Mouse (Mus musculus) B cell, adult 2 months (primary cell): ENCODE measurements around the gene Thegl.
A peak's percentile ranks its signal among the peaks of the same experiment; 100 is the strongest.
"Not testable (repeated sequence)": the region's sequence is repeated elsewhere in the genome, so short reads cannot be mapped to it uniquely, and the experiment has no call there.

ENCODE experiments used
- DNase-seq, 2 experiments: peaks; one replicate each; pipeline ENCODE4 v3.0.0; 2022

The Thegl gene

DNA sequence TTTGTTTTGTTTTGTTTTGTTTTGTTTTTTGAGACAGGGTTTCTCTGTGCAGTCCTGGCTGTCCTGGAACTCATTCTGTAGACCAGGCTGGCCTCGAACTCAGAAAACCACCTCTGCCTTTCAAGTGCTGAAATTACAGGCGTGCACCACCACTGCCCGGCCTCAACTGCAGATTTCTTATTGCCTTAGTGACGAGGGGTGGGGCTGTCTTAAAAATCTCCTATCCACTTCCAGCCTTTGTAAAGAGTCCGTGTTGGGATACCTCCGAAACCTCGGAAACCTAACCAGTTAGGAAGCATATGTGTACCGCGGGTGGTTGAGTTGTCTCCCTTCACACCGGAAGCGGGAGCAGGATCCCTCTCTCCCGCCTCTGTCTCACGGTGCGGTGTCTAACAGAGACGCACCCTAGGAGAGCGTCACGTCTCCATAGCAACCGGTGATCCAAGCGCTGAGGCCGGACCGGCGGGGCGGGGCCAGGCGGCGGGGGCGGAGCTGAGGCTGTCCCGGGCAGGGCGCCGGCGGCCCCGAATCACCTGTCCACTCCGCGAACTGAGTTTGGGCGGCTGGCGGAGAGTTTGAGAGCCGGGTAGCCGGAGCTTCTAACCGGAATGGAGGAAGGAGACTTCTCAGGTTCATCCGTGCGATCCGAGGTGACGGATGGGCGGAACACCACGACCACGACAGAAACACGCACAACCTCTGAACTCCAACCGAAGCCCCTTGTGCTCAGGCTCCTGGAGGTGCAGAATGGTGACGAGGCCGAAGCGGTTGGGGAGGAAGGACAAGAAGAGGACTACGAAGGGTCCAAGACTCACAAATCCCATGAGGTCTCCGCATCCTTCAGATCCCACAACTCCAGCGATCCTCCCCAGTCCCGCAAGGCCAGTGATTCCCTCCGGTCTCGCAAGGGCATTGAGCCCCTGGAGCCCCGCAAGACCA lies at the start of gene Thegl:
Gene Thegl (plus strand): TSS at position 480 of the 939 bp plus-strand sequence.
- DNase-seq = peak; percentile 87 to 88

DNA sequence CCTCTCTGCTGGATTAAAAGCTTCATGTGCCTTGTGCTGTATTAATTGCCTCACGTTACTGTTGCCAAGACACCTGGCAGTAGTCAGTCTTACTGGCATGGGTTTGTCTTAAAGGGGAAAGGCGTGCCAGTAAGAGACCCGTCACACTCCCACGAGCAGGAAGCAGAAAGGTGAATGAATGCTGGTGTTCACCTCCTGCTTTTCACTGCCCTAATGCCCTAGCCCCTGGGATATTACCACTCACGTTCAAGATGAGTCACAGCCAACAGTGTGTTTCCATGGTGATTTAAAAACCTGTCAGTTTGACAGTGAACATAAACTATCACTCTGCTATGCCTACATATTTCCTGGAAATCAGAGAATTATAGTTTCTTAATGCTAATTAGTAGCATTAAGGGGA lies 46.6 kb upstream of the Thegl start:
- peak in 1 of 2 experiments; percentile 7 for DNase-seq

DNA sequence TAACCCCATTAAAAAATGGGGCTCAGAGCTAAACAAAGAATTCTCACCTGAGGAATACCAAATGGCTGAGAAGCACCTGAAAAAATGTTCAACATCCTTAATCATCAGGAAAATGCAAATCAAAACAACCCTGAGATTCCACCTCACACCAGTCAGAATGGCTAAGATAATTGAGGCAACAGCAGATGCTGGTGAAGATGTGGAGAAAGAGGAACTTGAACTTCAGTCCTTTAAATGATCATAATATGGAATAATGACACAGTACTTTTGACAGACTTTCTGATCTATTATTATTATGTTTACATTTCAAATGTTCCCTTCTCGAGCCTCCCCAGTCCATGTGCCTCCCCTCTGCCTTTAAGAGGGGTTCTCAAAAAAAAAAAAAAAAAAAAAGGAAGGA lies 44.7 kb upstream of the Thegl start:
- not testable (repeated sequence) for DNase-seq

DNA sequence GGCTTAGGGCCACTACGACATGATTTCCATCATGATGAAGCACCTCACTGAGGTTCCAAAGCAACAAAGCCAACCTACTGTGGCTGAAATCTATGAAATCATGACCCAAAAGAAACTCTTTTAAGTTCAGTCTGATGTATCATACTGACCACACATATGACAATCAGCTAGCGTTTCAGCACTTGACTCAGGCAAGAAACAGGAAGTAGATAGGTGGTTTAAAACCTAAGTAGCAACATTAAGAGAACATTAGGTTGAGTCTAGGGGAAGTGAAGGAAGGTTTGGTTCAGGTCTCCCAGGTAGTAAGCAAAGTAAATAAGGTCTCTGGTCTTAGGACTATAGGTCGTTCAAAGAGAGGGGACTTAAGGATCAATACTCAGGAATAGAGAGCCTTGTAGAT lies 42.3 kb upstream of the Thegl start:
- peak; percentile 6 to 9 for DNase-seq

DNA sequence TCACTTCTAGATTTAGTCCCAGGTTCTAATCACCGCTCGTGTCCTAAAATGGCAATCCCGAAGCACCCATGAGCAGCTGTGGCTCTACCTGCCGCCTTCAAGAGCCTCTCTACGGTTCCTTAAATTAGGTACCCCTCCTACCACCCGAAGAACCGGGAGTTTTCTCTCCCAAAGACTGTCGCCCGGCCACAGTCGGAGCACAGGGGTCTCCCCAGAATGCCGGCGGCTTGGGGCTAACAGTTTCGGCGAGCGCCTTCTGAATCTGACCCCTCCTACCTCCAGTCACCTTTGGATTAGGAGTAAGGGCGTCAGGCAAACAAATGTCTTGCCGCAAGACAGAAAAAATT lies 41.6 kb upstream of the Thegl start:
- DNase-seq = no peak

DNA sequence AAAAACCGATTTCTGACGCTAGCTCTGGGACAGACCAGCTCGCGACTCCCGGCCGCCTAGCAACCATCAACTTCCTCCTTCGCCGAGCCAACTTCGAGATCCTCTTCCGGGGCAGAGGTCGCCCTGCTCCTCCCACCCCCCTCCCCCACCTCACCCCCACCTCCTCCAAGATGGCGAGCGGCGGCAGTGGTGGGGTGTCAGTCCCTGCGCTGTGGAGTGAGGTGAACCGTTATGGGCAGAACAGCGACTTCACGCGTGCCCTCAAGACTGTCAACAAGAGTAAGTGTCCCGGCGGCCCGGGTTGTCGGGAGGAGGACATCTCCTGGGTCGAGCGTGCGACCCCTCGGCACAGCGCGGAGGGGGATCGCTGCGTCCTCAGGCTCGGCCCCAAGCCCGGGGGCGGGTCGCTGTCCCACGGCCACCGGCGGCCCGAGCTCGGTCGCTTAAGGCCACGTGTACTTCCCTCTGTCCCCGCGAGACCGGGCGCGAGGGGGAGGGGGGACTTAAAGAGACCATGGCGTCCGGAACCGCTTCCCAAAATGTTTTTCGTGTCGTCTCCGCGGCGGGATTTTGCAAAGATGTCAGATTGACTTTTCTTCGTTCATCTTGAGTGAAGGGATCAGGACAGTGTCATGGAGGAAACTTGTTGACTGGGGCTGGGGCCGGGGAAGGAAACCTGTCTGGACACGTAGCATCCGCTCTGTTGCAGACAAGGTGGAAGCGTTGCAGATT lies 41.1 kb upstream of the Thegl start, which contains the start of gene Srp72:
Gene Srp72 (plus strand): TSS at position 130 of the 732 bp plus-strand sequence.
- DNase-seq = peak; percentile 84 to 86

DNA sequence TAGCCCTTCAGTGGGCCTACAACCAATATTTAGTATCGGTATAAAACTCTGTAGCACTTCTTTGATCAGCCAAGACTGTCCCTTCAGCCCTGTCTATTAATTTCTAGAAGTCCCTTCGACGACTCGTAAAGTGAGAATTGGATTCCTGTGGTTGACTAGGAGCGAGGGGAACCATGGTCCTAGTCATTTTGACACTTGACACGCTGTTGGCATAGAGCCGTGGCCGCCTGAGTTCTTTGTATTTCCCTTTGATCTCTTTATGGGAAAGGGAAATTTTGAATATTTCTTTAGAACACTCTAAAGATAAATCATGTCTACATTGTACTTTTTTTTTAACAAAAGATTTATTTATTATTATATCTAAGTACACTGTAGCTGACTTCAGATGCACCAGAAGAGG lies 40.1 kb upstream of the Thegl start:
- no peak for DNase-seq

DNA sequence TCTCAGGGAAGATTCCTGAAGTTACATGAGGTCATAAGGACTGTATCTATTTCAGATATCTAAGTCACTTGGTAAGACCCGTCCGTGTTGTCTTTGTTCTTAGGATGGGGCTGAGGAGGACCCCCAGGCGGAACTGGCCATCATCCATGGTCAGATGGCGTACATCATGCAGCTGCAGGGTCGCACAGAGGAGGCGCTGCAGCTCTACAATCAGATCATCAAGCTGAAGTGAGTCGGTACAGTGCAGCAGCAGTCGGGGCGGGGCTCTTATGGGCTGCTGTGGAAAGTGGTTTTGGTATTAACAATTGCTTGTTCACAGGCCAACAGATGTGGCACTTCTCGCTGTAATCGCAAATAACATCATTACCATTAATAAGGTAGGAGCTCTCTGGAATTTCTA lies 31.8 kb upstream of the Thegl start:
- DNase-seq = no peak

DNA sequence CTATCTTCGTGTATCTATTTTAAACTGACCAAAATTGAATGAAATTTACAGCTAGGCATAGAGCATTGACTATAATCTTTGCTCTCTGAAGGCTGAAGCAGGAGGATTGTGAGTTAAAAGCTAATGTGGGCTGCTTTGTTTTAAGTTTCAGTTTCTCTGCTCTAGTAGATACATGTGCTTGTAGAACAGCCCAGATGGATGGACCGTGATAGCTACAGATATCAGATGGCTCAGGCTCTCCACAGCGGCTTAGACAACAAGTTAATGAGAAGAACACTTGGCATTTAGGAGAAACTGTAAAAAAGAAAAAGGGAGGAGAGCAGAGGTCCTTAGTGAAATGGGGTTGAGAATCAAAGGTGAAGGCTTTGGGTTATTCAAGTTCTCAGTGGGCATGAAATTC lies 25.0 kb upstream of the Thegl start:
- no peak for DNase-seq

DNA sequence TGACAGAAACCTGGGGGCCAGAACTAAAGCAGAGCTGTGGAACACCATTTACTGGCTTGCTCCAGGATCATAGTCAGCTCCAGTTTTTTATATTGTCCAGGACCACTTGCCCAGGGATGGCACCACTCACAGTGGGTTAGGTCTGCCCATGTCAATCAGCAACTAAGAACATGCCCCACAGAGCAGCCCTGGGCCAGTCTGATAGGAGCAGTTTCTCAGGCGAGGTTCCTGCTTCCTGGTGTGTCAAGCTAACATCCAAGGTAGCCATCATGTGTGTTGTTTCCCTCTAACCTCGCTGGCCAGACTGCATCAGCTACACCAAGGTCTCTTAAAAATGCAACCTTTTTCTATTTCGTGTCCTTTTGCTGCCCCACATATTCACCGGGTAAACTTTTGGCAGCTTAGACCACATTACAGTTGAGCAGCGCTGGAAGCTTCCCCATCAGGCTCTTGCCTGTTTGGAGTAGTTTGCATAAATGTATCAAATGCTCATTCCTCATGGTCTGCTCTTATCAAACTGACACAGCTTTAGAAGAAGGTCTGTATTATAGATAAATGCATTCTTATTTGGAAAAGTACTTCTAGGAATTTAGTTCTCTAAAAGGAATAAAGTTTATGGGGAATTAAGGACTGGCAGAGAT lies 22.5 kb upstream of the Thegl start:
- DNase-seq = no peak

DNA sequence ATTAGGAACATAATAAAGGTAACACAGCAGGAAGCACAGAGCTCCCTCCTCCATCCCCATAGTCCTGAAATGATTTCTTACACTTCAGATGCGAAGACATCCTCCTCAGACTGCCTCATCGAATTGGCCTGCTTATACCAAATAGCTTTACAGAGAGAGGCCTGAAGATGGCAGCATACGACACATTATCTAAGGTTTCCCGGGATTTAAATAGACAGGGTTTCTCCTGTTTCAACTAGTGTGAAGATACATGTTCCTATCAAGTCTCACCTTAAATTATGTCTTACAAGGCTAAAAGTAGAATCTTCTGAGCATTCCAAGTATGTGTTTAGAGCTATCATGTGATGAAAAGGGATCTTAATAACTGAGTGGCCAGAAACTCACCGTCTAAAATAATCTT lies 17.4 kb upstream of the Thegl start:
- DNase-seq = no peak

DNA sequence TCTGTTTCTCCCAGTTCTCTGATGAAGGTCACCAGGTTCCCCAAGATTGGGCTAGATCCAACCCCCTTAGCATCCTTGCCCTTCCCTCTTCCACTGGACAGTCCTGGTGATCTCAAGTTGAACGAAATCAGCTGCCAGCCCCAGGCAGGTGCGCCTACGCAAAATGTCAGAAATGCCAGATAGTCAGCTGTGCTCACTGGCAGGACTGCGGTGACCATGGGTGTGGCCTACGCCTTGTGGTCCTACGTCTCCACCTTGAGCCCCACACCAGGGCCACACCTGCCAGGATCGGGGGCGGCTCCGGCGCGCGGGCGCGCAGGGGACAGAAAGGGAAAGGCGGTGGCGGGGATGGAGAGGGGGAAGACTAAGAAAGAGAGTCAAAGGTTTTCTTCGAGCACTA lies 14.6 kb upstream of the Thegl start:
- DNase-seq = no peak

DNA sequence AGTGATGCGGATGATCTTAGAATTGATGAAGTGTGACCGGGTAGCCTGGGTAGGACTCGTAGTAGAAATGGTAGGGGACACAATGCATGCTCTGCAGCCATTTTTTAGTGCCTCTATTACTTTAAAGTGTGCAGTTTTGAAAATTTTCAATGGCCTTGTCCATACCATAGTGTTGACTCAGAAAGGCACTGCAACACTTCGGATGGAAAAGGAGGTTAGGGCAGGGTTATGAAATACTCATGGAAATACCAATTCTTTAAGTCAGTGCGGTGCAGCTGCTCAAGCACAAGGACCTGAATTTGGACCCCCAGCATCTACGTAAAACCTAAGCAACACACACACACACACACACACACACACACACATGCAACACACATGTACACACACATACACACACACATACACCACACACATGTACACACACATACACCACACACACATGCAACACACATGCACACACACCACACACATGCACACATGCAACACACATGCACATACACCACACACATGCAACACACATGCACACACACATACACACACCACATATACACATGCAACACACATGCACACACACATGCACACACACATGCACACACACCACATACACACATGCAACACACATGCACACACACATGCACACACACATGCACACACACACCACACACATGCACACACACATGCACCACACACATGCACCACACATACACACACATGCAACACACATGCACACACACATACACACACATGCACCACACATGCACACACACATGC lies 11.6 kb upstream of the Thegl start, which contains the start of gene Arl9:
Gene Arl9 (plus strand): TSS at position 5 of the 771 bp plus-strand sequence.
- no peak for DNase-seq

DNA sequence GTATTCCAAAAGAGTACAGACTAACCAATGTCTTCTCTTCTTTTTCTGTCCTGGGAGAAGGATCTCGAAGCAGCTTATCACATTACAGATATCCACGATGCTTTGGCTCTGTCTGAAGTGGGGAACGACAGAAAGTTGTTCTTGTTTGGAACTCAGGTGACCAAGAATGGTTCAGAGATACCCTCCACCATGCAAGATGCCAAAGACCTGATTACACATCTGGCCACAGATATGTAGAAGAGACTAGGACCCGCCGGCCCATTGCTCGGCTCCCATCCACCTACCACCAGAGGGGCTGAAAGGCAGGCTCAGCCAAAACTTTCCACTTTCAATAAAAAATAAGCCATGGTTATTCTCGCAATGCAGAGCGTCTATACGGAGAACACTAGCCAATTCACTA lies 5.5 kb upstream of the Thegl start:
- no peak for DNase-seq

DNA sequence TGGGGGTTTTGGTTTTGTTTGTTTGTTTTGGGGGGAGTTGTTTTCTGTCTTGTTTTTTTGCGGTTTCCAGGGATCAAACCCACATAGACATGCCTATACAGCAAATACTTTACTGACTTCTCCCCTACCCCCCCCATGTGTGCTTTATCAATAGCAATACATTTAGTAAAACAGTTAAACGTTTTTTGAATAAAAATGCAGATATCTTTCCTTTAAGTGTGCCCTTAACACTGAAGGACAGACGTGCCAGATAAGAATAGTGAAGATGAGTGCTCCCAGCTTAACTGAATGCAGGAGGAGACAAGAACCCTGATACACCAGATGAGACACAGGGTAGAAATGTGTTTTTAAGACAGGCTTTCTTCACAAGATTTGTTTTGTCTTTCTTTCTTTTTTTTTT lies 4.7 kb upstream of the Thegl start:
- no peak for DNase-seq

DNA sequence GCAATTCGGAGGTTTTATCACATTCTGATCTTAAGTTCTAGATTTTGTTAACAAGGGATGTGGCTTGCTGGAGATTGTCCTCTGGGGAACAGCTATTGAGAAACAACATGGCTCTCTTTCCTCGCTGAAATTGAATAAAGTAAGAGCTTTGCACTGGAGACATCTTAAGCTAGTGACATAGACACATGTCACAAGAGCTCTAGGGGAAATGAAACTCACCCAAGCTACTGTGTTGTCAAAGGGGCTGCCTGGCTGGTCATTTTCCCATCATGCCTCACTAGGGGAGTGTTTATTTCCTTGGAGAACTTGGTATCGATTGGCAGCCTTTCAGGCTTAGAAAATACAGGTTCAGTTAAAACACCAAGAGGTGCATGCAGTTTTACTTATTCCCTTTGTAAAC lies 2.7 kb upstream of the Thegl start:
- DNase-seq = peak; percentile 27 to 39

DNA sequence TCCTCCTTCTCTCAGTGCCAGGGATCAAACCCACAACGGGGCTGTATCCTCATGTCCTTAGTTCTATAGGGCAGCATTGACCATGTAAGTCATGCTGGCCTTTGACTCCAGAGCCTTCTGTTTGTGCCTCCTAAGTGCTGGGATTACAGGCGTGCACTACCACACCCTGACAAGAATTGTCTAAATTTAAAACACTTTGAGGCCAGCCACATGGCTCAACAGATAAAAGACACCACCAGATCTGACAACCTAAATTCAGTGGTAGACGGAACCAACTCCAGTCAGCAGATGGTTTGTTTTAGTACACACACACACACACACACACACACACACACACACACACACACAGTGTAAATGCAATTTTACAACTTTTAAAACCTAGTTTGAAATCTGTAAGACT lies 12.2 kb downstream of the Thegl start:
- DNase-seq = no peak

DNA sequence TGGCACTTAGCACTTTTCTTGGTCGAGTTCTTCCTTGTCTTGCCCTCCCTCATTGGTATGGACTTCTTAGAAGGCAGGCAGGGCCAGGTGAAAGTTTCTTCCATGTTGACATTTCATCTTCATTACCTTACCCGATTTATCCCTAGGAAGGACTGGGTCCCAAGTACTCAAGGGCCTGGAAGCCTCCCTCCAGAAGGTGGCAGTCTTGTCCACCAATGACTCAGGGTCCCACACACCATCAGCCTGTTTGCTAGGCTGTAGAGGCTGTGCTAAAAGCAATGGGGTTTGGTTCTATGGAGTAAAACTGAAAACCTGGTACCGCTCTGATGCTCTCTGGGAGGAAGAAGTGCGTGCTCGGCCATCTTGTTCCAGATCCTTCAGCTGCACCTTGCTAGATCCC lies 13.9 kb downstream of the Thegl start:
- DNase-seq = peak; percentile 46 to 54

DNA sequence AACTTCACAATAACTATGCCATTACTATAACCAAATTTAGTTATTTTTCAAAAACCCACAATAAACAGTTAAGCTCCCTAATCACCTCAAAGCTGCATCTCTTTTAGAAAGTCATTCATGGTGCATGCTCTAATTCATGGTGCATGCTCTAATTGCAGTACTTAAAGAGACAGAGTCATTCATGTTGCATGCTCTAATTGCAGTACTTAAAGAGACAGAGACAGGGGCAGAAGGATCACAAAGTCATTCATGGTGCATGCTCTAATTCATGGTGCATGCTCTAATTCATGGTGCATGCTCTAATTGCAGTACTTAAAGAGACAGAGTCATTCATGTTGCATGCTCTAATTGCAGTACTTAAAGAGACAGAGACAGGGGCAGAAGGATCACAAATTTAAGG lies 19.3 kb downstream of the Thegl start:
- not testable (repeated sequence) for DNase-seq

DNA sequence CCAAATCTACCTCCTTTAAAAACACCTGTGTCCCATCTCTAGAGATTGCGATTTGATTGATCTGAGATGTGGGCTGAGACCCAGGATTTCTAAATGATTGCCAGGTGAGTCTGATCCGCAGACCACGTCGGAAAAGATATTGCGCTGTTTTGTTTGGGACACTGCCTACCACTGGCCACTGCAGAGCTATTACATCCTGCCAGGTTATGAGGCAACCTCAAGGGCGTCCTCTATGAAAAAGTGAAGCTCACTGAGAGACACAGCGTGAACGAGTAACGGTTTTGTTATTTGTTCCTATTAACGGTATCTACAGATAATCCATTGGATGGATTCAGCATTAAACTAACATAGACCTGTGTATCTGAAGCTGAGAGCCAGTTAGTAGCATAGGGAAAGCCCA lies 22.6 kb downstream of the Thegl start:
- DNase-seq = no peak

DNA sequence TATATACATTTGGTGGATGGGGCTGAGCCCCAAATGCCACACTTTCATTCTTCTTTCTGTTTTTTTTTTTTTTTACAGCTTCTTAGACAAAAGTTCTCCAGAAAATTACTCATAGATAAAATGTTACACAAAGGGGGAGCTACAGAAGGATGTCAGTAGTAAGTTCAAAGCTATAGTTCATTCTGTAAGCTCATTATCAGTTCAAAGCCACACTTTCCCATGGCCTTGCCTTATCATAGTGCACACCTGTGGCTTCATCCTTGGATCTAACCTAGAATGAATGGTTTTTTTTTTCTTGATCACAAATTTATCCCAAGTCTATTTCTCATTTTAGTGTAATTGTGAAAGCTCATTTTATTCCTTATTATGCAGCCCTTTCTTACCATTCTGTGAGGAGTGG lies 23.6 kb downstream of the Thegl start:
- DNase-seq = no peak

DNA sequence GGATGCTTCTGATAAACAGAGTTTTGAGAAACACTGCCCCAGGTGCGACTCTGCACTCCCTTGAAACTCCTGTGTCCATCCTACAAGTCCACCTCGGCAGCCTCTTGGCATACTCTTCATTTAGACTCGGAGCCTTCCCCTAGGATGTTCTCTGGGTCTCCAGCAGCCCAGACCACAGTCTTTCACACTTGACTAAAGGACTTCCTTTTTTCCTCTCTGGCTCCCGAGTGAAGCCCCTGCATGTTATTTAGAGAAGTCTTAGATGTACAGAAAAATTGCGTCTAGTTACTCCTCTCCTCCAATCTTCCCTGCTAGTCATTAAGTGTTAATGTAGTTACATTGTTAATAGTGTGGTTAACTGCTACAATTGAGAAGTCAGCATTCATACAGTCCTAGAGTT lies 28.5 kb downstream of the Thegl start:
- no peak for DNase-seq

DNA sequence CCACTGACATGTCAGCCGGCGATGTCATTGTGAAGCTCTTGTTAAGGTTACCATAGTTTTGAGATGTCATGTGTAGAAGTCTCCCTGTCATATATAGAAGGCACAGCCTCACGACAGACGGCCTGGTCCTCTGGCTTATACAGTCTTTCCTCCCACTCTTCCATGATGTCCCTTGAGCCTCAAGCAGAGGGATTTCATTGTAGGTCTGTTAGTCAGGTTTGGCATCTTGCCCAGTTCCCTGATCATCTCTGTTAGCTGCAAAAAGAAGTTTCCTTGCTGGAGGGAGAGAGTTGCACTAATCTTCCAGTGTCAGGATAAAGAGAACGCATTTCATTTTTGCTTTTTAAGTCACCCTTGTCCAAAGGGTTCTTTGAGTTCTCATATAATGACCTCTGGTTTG lies 36.8 kb downstream of the Thegl start:
- no peak for DNase-seq
